ENCODE assay signal across 15 mouse cellular contexts in genomic region chr9:57807174-57807651, GRCm38 (mm10). TPM values are rescaled to one million over a fixed set of nuclear protein-coding genes. Genes with fewer than 3 reads are reported as not detected.
DNase-seq lines count a peak whose midpoint lies in the region; ATAC-seq and TF ChIP-seq lines count a peak whose summit lies in the region.
"Had no signal": no experiment of that assay in that cellular context is flagged by ENCODE, and none has a peak within 500 bp of the region (broad histone marks: within the 10 kb centered on the region; RNA-seq: fewer than 3 reads in every experiment).

No protein-coding gene starts in this region.

- H3K9me3 ChIP-seq in heart, embryonic 11.5 days (replicated peaks; ENCODE audit: control insufficient read depth, low read length), result no peaks in the 10 kb centered on the region
- H3K9me3 ChIP-seq in MEL (replicated peaks; ENCODE audit: insufficient read depth, low read length), result no peaks in the 10 kb centered on the region
- no peaks in the 10 kb centered on the region for H3K9me3 ChIP-seq in intestine, embryonic 16.5 days (ENCODE audit: control insufficient read depth, low read length)
- H3K9me3 ChIP-seq: heart, embryonic 12.5 days; limb, embryonic 15.5 days; neural tube, embryonic 13.5 days had no signal

- no peak for TF ChIP-seq EP300 in MEL (IDR thresholded peaks at IDR 0.05; ENCODE audit: low read depth in 1 of 2, low read length in 2 of 2)

- WGBS in heart, embryonic 11.5 days (ENCODE audit: insufficient replicate concordance), result 63% methylated on average over 4 of the region's 4 CpGs
- 60% methylated on average over 4 of the region's 4 CpGs for WGBS in intestine, embryonic 16.5 days
- 68% methylated on average over 4 of the region's 4 CpGs for WGBS in thymus, adult 2 months

- no peak for TF ChIP-seq POLR2A in MEL (IDR thresholded peaks at IDR 0.05; ENCODE audit: control insufficient read depth in 1 of 2, insufficient read depth in 1 of 2, low read depth in 1 of 2, low read length in 2 of 2, poor library complexity in 1 of 2)
- TF ChIP-seq POLR2A in thymus, adult 2 months (IDR thresholded peaks at IDR 0.05; ENCODE audit: control insufficient read depth, extremely low read depth, insufficient read depth, low read length, poor library complexity), result no peak

- H3K4me1 ChIP-seq in heart, embryonic 11.5 days (ENCODE audit: control insufficient read depth, insufficient read depth, low read length), result peaks cover 95% of the 10 kb centered on the region
- peaks cover 7 to 37% of the 10 kb centered on the region in 2 experiments for H3K4me1 ChIP-seq in MEL (ENCODE audit: control insufficient read depth in 1 of 2, insufficient read depth in 2 of 2, low read length in 2 of 2)
- H3K4me1 ChIP-seq in intestine, embryonic 16.5 days (ENCODE audit: control insufficient read depth, insufficient read depth, low read length), result peaks cover 18% of the 10 kb centered on the region
- H3K4me1 ChIP-seq in thymus, adult 2 months (replicated peaks; ENCODE audit: control insufficient read depth, insufficient read depth, low read length), result peaks cover 18% of the 10 kb centered on the region

- no peaks in the 10 kb centered on the region for H3K36me3 ChIP-seq in heart, embryonic 11.5 days (ENCODE audit: control insufficient read depth, insufficient read depth, low read length)
- H3K36me3 ChIP-seq in MEL (ENCODE audit: control insufficient read depth in 1 of 2, insufficient read depth in 2 of 2, low read length in 2 of 2), result peaks cover 0 to 34% of the 10 kb centered on the region in 2 experiments; a peak in 2 of 4 replicates
- no peaks in the 10 kb centered on the region for H3K36me3 ChIP-seq in intestine, embryonic 16.5 days (ENCODE audit: control insufficient read depth, insufficient read depth, low read length)
- peaks cover 21% of the 10 kb centered on the region for H3K36me3 ChIP-seq in thymus, adult 2 months (ENCODE audit: control insufficient read depth, insufficient read depth, low read length)
- H3K36me3 ChIP-seq: limb, embryonic 15.5 days had no signal

- peak overlapping the region; percentile 22; the same call in 1 of the 2 replicates for H3K9ac ChIP-seq in heart, embryonic 11.5 days (ENCODE audit: low read depth, low read length)
- no peak overlapping the region for H3K9ac ChIP-seq in MEL (ENCODE audit: control insufficient read depth, low read depth, low read length, poor library complexity, severe bottlenecking)
- H3K9ac ChIP-seq in intestine, embryonic 16.5 days (ENCODE audit: low read depth, low read length), result no peak overlapping the region
- H3K9ac ChIP-seq: heart, embryonic 12.5 days; limb, embryonic 15.5 days; neural tube, embryonic 13.5 days had no signal

- intact Hi-C loops in gastrocnemius, adult 2 months (cut with DNase I), result no loop called here

- no peak overlapping the region for H3K27ac ChIP-seq in heart, embryonic 11.5 days (ENCODE audit: low read depth, low read length)
- no peak overlapping the region for H3K27ac ChIP-seq in MEL (ENCODE audit: control insufficient read depth, low read depth, low read length)
- H3K27ac ChIP-seq in intestine, embryonic 16.5 days (ENCODE audit: low read length), result no peak overlapping the region
- H3K27ac ChIP-seq in thymus, adult 2 months (ENCODE audit: control insufficient read depth, insufficient read depth, low read length), result no peak overlapping the region
- H3K27ac ChIP-seq in gastrocnemius, adult 2 months, result no peak overlapping the region
- H3K27ac ChIP-seq: limb, embryonic 15.5 days; neural tube, embryonic 13.5 days had no signal

- no peak for DNase-seq in heart, adult 9 months (ENCODE audit: low spot score in 2 of 2)
- DNase-seq in MEL (ENCODE audit: low read depth, low spot score), result peak; percentile 32
- peak; percentile 46 for DNase-seq in thymus, adult 2 months
- no peak for DNase-seq in gastrocnemius, adult 2 months
- DNase-seq in kidney, adult 8-10 months, result no peak
- no peak for DNase-seq in cerebellum, postnatal 4 days (ENCODE audit: low spot score in 2 of 2)
- DNase-seq: cerebellum, postnatal 10 days; kidney, adult 11 months; right cerebral cortex, postnatal 14 days had no signal

- no peaks in the 10 kb centered on the region for H3K27me3 ChIP-seq in heart, embryonic 11.5 days (ENCODE audit: control insufficient read depth, insufficient read depth, low read length)
- no peaks in the 10 kb centered on the region for H3K27me3 ChIP-seq in MEL (ENCODE audit: control insufficient read depth in 1 of 2, insufficient read depth in 2 of 2, low read length in 2 of 2)
- no peaks in the 10 kb centered on the region for H3K27me3 ChIP-seq in intestine, embryonic 16.5 days (replicated peaks; ENCODE audit: control insufficient read depth, insufficient read depth, low read length)
- no peaks in the 10 kb centered on the region for H3K27me3 ChIP-seq in thymus, adult 2 months (ENCODE audit: control insufficient read depth, insufficient read depth, low read length)
- H3K27me3 ChIP-seq: heart, embryonic 12.5 days; neural tube, embryonic 13.5 days had no signal

- no peak for TF ChIP-seq CTCF in MEL (IDR thresholded peaks at IDR 0.05 in 2 of 3, conservative IDR thresholded peaks at IDR 0.05 in 1 of 3; ENCODE audit: control insufficient read depth in 1 of 3, insufficient read depth in 1 of 3, low read depth in 2 of 3, low read length in 3 of 3, poor library complexity in 1 of 3, severe bottlenecking in 1 of 3)
- no peak for TF ChIP-seq CTCF in thymus, adult 2 months (IDR thresholded peaks at IDR 0.05; ENCODE audit: borderline replicate concordance, control insufficient read depth, extremely low read depth, insufficient read depth, low read length, poor library complexity)
- TF ChIP-seq CTCF in gastrocnemius, adult 2 months (IDR thresholded peaks at IDR 0.05), result no peak

- no peak for TF ChIP-seq RAD21 in MEL (IDR thresholded peaks at IDR 0.05; ENCODE audit: low read depth, low read length)

- no peak for ATAC-seq in heart, embryonic 11.5 days (replicated peaks; ENCODE audit: insufficient number of reproducible peaks, low FRiP score, low TSS enrichment)
- ATAC-seq in intestine, embryonic 16.5 days, result peak; percentile 50; the same call in 1 of the 2 replicates

- no peaks in the 10 kb centered on the region for H3K79me2 ChIP-seq in MEL (ENCODE audit: control insufficient read depth, insufficient read depth, low read length, poor library complexity)

- no peak overlapping the region for H3K4me2 ChIP-seq in heart, embryonic 11.5 days
- H3K4me2 ChIP-seq in intestine, embryonic 16.5 days (ENCODE audit: low read depth, low read length), result no peak overlapping the region
- H3K4me2 ChIP-seq: heart, embryonic 12.5 days; limb, embryonic 15.5 days; midbrain, embryonic 11.5 days; neural tube, embryonic 13.5 days had no signal

- H3K4me3 ChIP-seq in heart, embryonic 11.5 days (ENCODE audit: low read depth, low read length), result no peak overlapping the region
- H3K4me3 ChIP-seq in MEL (ENCODE audit: control insufficient read depth in 1 of 2, insufficient read depth in 1 of 2, low read depth in 2 of 2, low read length in 2 of 2), result no peak overlapping the region
- H3K4me3 ChIP-seq in intestine, embryonic 16.5 days (ENCODE audit: low read length), result no peak overlapping the region
- H3K4me3 ChIP-seq in thymus, adult 2 months (ENCODE audit: control insufficient read depth, insufficient read depth, low read length), result no peak overlapping the region
- no peak overlapping the region for H3K4me3 ChIP-seq in gastrocnemius, adult 2 months
- H3K4me3 ChIP-seq: heart, embryonic 12.5 days; limb, embryonic 15.5 days; neural tube, embryonic 13.5 days had no signal

TF ChIP-seq in MEL, 35 proteins besides CTCF, POLR2A, EP300 and RAD21:
- TF ChIP-seq MXI1 (IDR thresholded peaks at IDR 0.05; ENCODE audit: low read depth, low read length), result no peak
- TF ChIP-seq TBP (IDR thresholded peaks at IDR 0.05; ENCODE audit: low read depth, low read length), result no peak
- no peak for TF ChIP-seq NELFE (IDR thresholded peaks at IDR 0.05; ENCODE audit: low read depth, low read length)
- TF ChIP-seq NRF1 (IDR thresholded peaks at IDR 0.05; ENCODE audit: insufficient read depth, low read depth, low read length, poor library complexity, severe bottlenecking), result no peak
TF ChIP-seq in MEL: peak in this region for 0.

RNA-seq across cellular contexts. Expression of gene Arid3b, which starts 29.4 kb away (rescaled TPM):
- 28.0 and 31.7 TPM in 2 replicates for polyA plus RNA-seq in heart, embryonic 11.5 days (2014; fragmentation: Nextera tagmentation; extraction: Ambion mirVana)
- total RNA-seq in MEL (2012; rRNA removed), result 2.1 and 2.3 TPM in 2 replicates
- polyA plus RNA-seq in MEL (2012; ENCODE audit: insufficient read depth in 1 of 2, insufficient read length in 2 of 2, low read depth in 1 of 2, low replicate concordance in 2 of 2, missing spikeins in 1 of 2), result 1 to 10 TPM in 1 of 2 experiments, not detected in 1; 7.4 TPM
- 7.5 and 8.7 TPM in 2 replicates for polyA plus RNA-seq in intestine, embryonic 16.5 days (2015; fragmentation: Nextera tagmentation; extraction: Ambion mirVana)
- polyA plus RNA-seq in thymus, adult 2 months (2012; rRNA removed), result 68.0 and 70.3 TPM in 2 replicates
- total RNA-seq in gastrocnemius, adult 2 months (2021), result 1 to 10 TPM; 3.1 to 3.4 TPM

RNA-seq across cellular contexts. Expression of gene Clk3, which starts 41.6 kb away (rescaled TPM):
- polyA plus RNA-seq in heart, embryonic 11.5 days (2014; fragmentation: Nextera tagmentation; extraction: Ambion mirVana), result 64.2 and 73.5 TPM in 2 replicates
- total RNA-seq in MEL (2012; rRNA removed), result 28.8 and 31.2 TPM in 2 replicates
- 10 to 100 TPM in 1 of 2 experiments, not detected in 1; 65.6 TPM for polyA plus RNA-seq in MEL (2012; ENCODE audit: insufficient read depth in 1 of 2, insufficient read length in 2 of 2, low read depth in 1 of 2, low replicate concordance in 2 of 2, missing spikeins in 1 of 2)
- polyA plus RNA-seq in intestine, embryonic 16.5 days (2015; fragmentation: Nextera tagmentation; extraction: Ambion mirVana), result 55.6 and 63.1 TPM in 2 replicates
- 597 and 762 TPM in 2 replicates for polyA plus RNA-seq in thymus, adult 2 months (2012; rRNA removed)
- 10 to 100 TPM; 45.4 to 50.4 TPM for total RNA-seq in gastrocnemius, adult 2 months (2021)

Comparison
In these comparisons a context has a peak if more than half of its experiments do, and no peak if none do; other contexts are left out.
1. DNase-seq: peak in MEL (single experiment) and thymus, adult 2 months (single experiment); none in heart, adult 9 months (0 of 2), gastrocnemius, adult 2 months (single experiment), kidney, adult 8-10 months (0 of 2) and cerebellum, postnatal 4 days (0 of 2).